Mouse (Mus musculus): ENCODE data around the gene Eng.

Gene Eng

GRCm38 (mm10) chr2:32624111-32624748 lies 22.2 kb upstream of the Eng start:
- DNase-seq (ENCODE audit: low read depth, low spot score), result no peak

DNA sequence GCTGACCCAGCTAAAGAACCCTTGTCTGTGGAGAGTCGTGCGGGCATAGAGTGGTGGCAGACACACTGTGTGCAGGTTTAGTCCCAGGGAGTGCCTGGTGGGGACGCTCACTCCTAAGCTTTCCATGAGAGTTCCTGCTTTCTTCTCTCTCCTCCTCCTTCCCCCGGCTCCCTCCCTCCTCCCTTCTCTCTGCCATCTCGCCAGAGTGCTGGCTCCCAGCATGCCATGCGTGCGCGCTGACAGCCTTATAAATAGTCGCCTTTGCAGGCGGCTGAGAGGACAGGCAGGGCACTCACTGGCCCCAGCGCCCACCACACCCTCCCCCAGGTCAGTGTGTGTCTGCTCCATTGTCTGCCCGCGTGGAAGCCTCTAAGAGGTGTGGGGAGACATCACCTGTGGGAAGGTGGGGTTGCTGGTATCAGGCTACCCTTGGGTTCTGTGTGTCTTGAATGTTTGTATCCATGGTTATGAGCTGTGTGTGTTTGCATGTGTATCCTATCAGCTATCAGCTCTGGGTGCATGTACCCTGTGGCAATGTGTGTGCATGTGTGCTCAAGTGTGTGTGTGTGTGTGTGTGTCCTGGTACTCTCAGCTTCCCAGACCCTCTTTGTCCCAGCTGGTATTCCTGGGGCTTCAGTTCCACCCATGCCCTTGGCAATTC lies 21.1 kb upstream of the Eng start:
- DNase-seq (ENCODE audit: low read depth, low spot score), result no peak

- no peak for DNase-seq (ENCODE audit: low read depth, low spot score)
Measured at GRCm38 (mm10) chr2:32625873-32626694, 20.3 kb upstream of the Eng start.

- no peak for DNase-seq (ENCODE audit: low read depth, low spot score)
Measured at GRCm38 (mm10) chr2:32627266-32628043, 18.9 kb upstream of the Eng start.

GRCm38 (mm10) chr2:32628044-32628550 lies 18.3 kb upstream of the Eng start:
- DNase-seq (ENCODE audit: low read depth, low spot score), result no peak

DNA sequence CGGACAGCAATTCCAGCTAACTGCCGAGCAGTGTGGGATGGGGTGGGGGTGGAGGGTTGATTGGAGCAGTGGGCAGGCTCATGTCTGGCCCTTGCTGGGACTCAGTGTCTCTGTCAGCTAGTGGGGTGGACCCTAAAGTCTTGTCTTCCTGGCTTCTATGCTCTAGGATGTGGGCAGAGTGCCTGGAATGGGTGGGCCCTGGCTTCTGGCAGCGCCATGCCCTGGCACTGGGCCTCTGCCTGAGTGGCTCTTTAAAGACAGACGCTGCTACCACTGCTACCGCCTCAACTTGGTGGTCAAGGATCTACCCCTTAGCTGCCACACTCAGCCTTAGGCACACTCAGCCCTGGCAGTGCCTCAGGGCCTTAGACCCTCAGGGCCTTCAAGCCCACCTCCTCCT lies 17.7 kb upstream of the Eng start:
- DNase-seq (ENCODE audit: low read depth, low spot score), result no peak

GRCm38 (mm10) chr2:32629276-32629976 lies 17.0 kb upstream of the Eng start:
- DNase-seq (ENCODE audit: low read depth, low spot score), result no peak

DNA sequence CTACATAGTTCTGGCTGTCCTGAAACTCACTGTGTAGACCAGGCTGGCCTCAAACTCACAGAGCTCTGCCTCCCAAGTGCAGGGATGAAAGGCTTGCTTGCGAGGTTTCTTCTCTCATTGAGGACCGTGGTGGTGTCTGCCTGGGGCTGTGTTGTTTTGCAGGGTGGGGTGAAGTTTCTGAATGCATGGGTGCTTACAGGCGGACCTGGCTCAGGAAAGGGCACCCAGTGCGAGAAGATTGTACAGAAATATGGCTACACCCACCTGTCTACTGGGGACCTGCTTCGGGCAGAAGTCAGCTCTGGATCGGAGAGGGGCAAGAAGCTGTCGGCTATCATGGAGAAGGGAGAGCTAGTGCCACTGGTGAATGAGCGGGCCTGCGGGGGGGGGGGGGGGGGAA lies 16.4 kb upstream of the Eng start:
- DNase-seq (ENCODE audit: low read depth, low spot score), result no peak

- DNase-seq (ENCODE audit: low read depth, low spot score), result no peak
Measured at GRCm38 (mm10) chr2:32631046-32631445, 15.3 kb upstream of the Eng start.

GRCm38 (mm10) chr2:32631737-32632394 lies 14.5 kb upstream of the Eng start:
- no peak for DNase-seq (ENCODE audit: low read depth, low spot score)

- DNase-seq (ENCODE audit: low read depth, low spot score), result no peak
Measured at GRCm38 (mm10) chr2:32633660-32634059, 12.7 kb upstream of the Eng start.

DNA sequence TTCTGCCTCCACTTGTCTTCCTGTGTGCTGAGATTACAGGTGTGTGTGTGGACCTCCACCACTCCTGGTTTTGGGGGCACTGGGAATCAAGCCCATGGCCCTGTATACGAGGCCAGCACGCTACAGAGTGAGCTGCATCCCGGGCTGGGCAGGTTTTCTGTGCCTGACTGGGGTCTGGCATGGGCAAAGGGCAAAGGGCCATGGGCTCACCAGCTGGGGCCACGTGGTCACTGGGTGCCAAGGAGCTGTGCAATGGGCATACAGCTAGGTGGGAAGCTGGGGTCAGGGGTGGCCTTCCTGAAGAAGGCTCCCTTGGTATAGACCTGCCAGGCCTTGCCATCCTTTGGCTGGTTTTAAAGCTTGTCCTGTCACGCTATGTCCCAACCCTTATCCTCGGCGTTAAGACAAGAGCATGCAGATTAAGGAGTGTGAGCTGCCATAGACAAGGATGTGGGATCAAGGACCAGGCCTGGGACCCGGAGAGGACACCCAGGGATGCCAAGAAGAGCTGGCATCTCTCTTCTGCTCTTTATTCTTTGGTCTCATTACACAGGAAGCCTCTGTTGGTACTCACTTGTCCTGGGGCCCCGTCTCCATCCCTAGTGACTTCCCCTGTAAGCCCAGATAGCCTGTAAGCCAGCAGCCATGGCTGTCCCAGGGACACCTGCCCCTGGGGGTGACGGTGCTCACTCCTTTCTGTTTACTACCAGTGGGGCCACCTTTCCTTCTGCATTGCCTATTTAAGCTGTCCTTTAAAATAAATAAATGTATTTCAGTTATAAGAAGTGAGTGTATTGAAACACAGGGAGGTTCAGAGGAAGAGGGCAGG lies 11.9 kb upstream of the Eng start:
- no peak for DNase-seq (ENCODE audit: low read depth, low spot score)

- DNase-seq (ENCODE audit: low read depth, low spot score), result no peak
Measured at GRCm38 (mm10) chr2:32636617-32637016, 9.8 kb upstream of the Eng start.

GRCm38 (mm10) chr2:32637778-32638281 lies 8.6 kb upstream of the Eng start:
- DNase-seq (ENCODE audit: low read depth, low spot score), result no peak

DNA sequence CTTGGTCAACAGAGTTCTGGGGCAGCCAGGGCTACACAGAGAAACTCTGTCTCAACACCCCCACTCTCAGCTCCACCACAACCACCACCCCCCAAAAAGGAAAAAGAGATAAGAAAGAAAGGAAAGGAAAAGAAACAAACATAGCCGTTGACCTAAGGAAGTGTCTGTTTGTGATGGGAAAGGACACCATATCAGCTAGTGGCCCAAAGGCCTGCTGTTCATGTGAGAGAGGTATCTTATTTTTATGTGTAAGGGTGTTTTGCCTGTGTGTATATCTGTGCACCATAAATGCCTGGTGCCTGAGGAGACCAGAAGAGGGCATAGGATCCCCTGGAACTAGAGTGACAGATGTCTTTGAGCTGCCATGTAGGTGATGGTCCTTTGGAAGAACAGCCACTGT lies 6.8 kb upstream of the Eng start:
- DNase-seq (ENCODE audit: low read depth, low spot score), result no peak

GRCm38 (mm10) chr2:32640550-32641051 lies 5.8 kb upstream of the Eng start:
- no peak for DNase-seq (ENCODE audit: low read depth, low spot score)

DNA sequence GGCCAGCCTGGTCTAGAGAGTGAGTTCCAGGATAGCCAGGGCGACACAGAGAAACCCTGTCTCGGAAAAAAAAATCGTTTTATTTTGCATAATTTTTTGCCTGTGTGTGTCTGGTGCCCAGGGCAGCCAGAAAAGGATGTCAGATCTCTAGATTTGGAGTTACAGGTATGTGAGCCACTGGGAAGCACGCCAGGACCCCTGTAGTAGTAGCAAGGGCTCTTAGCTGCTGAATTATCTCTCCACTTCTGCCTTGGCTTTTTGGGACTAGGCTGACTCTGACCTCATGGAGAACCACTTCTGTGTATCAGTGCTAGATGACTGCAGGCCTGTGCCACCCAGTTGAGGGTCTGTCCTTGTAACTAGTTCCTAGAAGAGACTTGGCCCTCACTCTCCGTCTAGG lies 4.6 kb upstream of the Eng start:
- no peak for DNase-seq (ENCODE audit: low read depth, low spot score)

GRCm38 (mm10) chr2:32642813-32643212 lies 3.6 kb upstream of the Eng start:
- no peak for DNase-seq (ENCODE audit: low read depth, low spot score)

DNA sequence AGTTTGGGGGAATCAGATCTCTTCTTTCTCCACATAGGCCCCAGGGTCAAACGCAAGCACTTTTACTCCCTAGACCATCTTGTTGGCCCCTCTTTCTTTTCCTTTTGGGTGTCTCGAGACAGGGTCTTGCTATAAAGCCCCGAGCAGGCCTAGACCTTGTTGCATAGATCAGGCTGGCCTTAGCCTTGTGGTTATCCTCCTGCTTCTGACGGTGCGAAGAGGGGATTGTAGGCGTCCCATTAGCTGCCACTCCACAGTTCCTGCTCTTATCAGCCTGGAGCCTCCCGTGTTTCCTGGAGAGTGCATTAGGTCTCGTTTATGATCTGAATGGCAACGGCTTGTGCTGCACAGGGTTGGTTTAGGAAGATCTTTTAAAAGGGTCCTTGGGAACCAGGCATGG lies 2.3 kb upstream of the Eng start:
- no peak for DNase-seq (ENCODE audit: low read depth, low spot score)

Measured in WW6 (cell line).